Mouse (Mus musculus) myocyte (in vitro differentiated cells): ENCODE data around the gene Wrap73. TPM values are rescaled to one million over a fixed set of nuclear protein-coding genes. Genes with fewer than 3 reads are reported as not detected.

ENCODE experiments used
- H3K27me3 ChIP-seq: one replicate; pipeline ENCODE4 v1.6.1; 2011; ENCODE audit not compliant: control insufficient read depth, insufficient read depth, insufficient read length
- H3K36me3 ChIP-seq: one replicate; pipeline ENCODE4 v1.6.1; 2011; ENCODE audit not compliant: control insufficient read depth, insufficient read depth
- H3K4me2 ChIP-seq: one replicate; pipeline ENCODE4 v1.6.1; 2011; ENCODE audit warnings: low read depth, control low read depth
- H3K4me3 ChIP-seq: one replicate; pipeline ENCODE4 v1.5.1; 2011; ENCODE audit warnings: mild to moderate bottlenecking, control low read depth, moderate library complexity
- H3K79me2 ChIP-seq: one replicate; pipeline ENCODE4 v1.6.1; 2011; ENCODE audit not compliant: control insufficient read depth, insufficient read depth
- H3ac ChIP-seq: one replicate; pipeline ENCODE4 v1.6.1; 2011; ENCODE audit not compliant: control insufficient read depth, insufficient read length
- CEBPB ChIP-seq: IDR thresholded peaks from 2 replicates; pipeline ENCODE4 v1.6.1; 2011; ENCODE audit warnings: mild to moderate bottlenecking, moderate library complexity; ENCODE audit not compliant: poor library complexity, insufficient read depth, severe bottlenecking
- E2F4 ChIP-seq: IDR thresholded peaks from one replicate; pipeline ENCODE4 v1.6.1; 2011; ENCODE audit warnings: mild to moderate bottlenecking, control low read depth, moderate library complexity; ENCODE audit not compliant: insufficient read depth
- MAX ChIP-seq: IDR thresholded peaks from one replicate; pipeline ENCODE4 v1.6.1; 2011; ENCODE audit warnings: low read depth, mild to moderate bottlenecking, control low read depth
- MYOD1 ChIP-seq, 3 experiments: IDR thresholded peaks; one replicate each; pipeline ENCODE4 v1.6.1; 2011; ENCODE audit warnings: control low read depth in 2 of 3, low read depth in 2 of 3, mild to moderate bottlenecking in 2 of 3, moderate library complexity in 1 of 3; ENCODE audit not compliant: insufficient read length in 2 of 3, control insufficient read depth in 1 of 3
- MYOG ChIP-seq, 3 experiments: IDR thresholded peaks; one replicate each; pipeline ENCODE4 v1.6.1; 2011; ENCODE audit warnings: control low read depth in 2 of 3, low read depth in 2 of 3, mild to moderate bottlenecking in 2 of 3; ENCODE audit not compliant: insufficient read length in 2 of 3, control insufficient read depth in 1 of 3, insufficient read depth in 1 of 3
- POLR2A ChIP-seq: IDR thresholded peaks from one replicate; pipeline ENCODE4 v1.6.1; 2011; ENCODE audit warnings: low read depth, mild to moderate bottlenecking, control low read depth, moderate library complexity; ENCODE audit not compliant: insufficient read length
- POLR2AphosphoS2 ChIP-seq: IDR thresholded peaks from one replicate; pipeline ENCODE4 v1.6.1; 2011; ENCODE audit warnings: low read depth, control low read depth; ENCODE audit not compliant: insufficient read length
- REST ChIP-seq: IDR thresholded peaks from one replicate; pipeline ENCODE4 v1.6.1; 2011; ENCODE audit warnings: mild to moderate bottlenecking, control low read depth, moderate library complexity; ENCODE audit not compliant: insufficient read depth, insufficient read length
- SRF ChIP-seq: IDR thresholded peaks from one replicate; pipeline ENCODE4 v1.6.1; 2011; ENCODE audit warnings: low read depth; ENCODE audit not compliant: control insufficient read depth, insufficient read length
- TCF12 ChIP-seq: IDR thresholded peaks from one replicate; pipeline ENCODE4 v1.6.1; 2011; ENCODE audit warnings: mild to moderate bottlenecking, control low read depth; ENCODE audit not compliant: poor library complexity, insufficient read depth, severe bottlenecking
- TCF3 ChIP-seq: IDR thresholded peaks from one replicate; pipeline ENCODE4 v1.6.1; 2011; ENCODE audit warnings: low read depth, control low read depth; ENCODE audit not compliant: insufficient read length
- USF1 ChIP-seq: IDR thresholded peaks from one replicate; pipeline ENCODE4 v1.6.1; 2011; ENCODE audit warnings: low read depth, mild to moderate bottlenecking, control low read depth, moderate library complexity
- polyA plus RNA-seq: library from polyadenylated mRNA; unstranded; fragments of >200 nt; fragmentation: generic; extraction: Trizol; gene quantifications from one replicate; pipeline ENCODE4 v1.2.1, GENCODE M21; 2012; ENCODE audit warnings: missing spikeins

The Wrap73 gene
- polyA plus RNA-seq, 1 experiment, result 23.8 TPM

DNA sequence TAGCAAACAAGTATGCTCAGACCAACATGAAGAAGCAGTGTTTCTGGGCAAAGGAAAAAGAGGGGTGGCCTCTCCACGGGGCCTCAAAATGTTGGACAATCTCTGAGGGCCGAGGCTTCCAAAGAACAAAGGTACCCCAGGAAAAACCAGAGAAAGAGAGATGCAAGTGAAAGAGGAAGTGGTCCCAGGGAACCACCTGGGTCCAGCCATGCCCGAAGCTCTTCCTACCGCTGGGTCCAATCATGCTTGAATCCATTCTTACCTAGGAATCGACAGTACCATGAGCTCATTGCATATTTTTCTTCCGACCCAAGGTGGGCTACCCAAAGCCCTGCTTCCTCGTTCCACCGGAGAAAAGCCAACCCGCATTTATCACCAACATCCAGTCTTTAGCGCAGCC, 38.3 kb upstream of the Wrap73 start:
- Histone ChIP-seq H3K79me2 (no peaks in the 10 kb centered on the region), H3K4me2 (no peak overlapping the region), H3K4me3 (no peak overlapping the region), H3K27me3 (peaks cover under 1% of the 10 kb centered on the region), H3ac (no peak overlapping the region), H3K36me3 (no peaks in the 10 kb centered on the region)
- TF ChIP-seq CEBPB (no peak), POLR2AphosphoS2 (no peak), TCF12 (no peak), TCF3 (no peak), MYOD1 (IDR thresholded peaks at IDR 0.05; ENCODE audit: control insufficient read depth in 1 of 3, insufficient read length in 2 of 3, low read depth in 2 of 3) (no peak), MYOG (IDR thresholded peaks at IDR 0.05; ENCODE audit: control insufficient read depth in 1 of 3, insufficient read depth in 1 of 3, insufficient read length in 2 of 3, low read depth in 2 of 3) (no peak), SRF (no peak), USF1 (no peak)

DNA sequence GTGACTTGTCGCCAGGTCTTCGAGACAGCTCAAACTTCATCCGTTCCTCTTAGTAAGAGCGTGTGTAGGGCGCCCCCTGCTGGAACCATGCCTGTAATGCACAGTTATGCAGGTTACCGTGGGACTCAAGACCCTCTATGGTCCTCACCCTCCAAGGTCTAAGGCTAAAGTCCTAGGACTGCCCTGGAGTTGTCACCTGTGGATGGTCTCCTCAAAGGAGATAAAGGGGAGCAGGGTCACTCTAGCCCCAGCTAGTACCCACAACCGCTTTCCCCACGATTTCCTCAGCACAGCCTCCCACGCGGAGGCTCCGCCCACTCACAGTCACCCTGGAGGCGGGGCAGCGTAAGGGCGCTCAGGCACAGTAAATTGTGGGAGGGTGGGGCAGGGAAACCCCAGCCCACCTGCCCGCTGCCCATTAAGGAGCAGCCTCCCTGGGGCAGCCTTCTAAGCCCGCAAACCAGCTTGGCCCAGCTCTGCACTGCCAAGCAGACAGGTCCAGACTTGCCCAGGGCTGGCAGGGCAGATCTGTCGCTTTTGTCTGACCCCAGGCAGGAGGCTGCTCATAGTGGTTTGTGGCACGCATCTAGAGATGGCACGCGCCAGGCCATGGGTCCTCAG, 36.7 kb upstream of the Wrap73 start:
- Histone ChIP-seq H3K27me3 (peaks cover 16% of the 10 kb centered on the region), H3K79me2 (no peaks in the 10 kb centered on the region)

DNA sequence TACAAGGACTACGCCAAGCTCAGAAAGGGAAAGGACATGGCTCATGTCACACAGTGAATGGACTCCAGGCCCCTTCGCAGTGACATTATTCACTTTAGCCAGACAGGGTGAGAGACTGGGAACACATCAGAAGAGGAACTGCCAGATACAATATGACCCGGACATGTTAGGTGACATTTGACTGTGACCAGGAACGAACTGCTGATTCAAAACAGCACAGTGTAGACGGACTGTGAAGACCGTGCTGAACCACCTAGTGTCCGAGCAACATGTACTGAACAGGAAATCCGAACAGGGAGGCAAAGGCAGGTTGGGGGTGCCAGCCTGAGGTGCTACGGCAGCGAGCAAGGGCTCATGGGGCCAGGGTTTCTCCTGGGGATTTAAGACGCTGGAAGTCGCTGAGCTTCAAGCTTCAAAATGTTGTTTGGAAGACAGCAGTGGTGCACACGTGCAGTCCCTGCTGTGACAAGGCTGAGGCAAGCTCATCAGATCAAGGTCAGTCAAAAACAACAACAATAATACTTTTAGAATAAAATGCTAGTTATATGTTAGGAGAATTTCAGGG, 35.6 kb upstream of the Wrap73 start:
- Histone ChIP-seq H3K79me2 (no peaks in the 10 kb centered on the region), H3K36me3 (no peaks in the 10 kb centered on the region), H3K27me3 (peaks cover 20% of the 10 kb centered on the region), H3ac (no peak overlapping the region), H3K4me3 (no peak overlapping the region), H3K4me2 (no peak overlapping the region)
- TF ChIP-seq MYOD1 (IDR thresholded peaks at IDR 0.05; ENCODE audit: control insufficient read depth in 1 of 3, insufficient read length in 2 of 3, low read depth in 2 of 3) (no peak), TCF12 (no peak), MYOG (IDR thresholded peaks at IDR 0.05; ENCODE audit: control insufficient read depth in 1 of 3, insufficient read depth in 1 of 3, insufficient read length in 2 of 3, low read depth in 2 of 3) (no peak), POLR2A (no peak), USF1 (no peak), MAX (no peak), POLR2AphosphoS2 (no peak), E2F4 (no peak), TCF3 (no peak), SRF (no peak), REST (no peak), CEBPB (no peak)

More for the DNA sequence above, 36.7 kb upstream of the Wrap73 start:
- Histone ChIP-seq H3ac (no peak overlapping the region), H3K4me2 (no peak overlapping the region), H3K4me3 (no peak overlapping the region), H3K36me3 (no peaks in the 10 kb centered on the region)
- TF ChIP-seq MYOG (IDR thresholded peaks at IDR 0.05; ENCODE audit: control insufficient read depth in 1 of 3, insufficient read depth in 1 of 3, insufficient read length in 2 of 3, low read depth in 2 of 3), result no peak
- TF ChIP-seq SRF, result no peak
- no peak for TF ChIP-seq POLR2A
- TF ChIP-seq MAX, result no peak
- TF ChIP-seq POLR2AphosphoS2, result no peak
- no peak for TF ChIP-seq USF1
- no peak for TF ChIP-seq REST
- TF ChIP-seq TCF3, result no peak
- no peak for TF ChIP-seq TCF12
- TF ChIP-seq MYOD1 (IDR thresholded peaks at IDR 0.05; ENCODE audit: control insufficient read depth in 1 of 3, insufficient read length in 2 of 3, low read depth in 2 of 3), result no peak
- no peak for TF ChIP-seq CEBPB
- TF ChIP-seq E2F4, result no peak

DNA sequence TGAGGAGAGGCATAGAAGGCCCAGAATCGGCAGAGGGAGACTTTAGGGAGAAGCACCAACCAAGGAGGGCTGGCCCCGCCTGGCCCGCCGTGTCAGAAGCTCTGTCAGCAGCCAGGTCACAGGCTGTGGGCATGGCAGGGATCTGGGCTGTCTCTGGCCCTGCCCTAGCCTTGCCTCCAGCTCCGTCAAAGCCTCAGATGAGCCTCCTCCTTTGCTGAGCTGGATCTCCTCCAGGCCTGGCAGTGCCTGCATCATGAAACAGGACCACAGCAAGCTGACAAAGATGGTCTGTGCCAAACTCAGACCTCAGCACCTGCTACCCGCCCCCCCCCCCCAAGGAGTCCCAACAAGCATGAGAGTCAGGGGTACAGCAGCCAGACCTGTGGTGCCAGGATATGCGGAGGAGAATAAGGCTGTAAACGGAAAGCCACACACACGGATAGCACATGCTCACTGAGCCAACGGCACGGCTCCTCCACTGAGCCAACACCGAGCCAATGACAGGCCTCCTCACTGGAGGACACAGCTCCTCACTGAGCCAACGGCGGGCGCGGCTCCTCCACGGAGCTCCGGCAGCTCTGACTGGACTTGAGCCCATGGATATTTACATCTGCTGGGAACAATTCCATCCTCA, 32.8 kb upstream of the Wrap73 start:
- Histone ChIP-seq H3K4me3 (no peak overlapping the region), H3K27me3 (peaks cover 29% of the 10 kb centered on the region)
- no peak for TF ChIP-seq POLR2AphosphoS2
- no peak for TF ChIP-seq MYOG (IDR thresholded peaks at IDR 0.05; ENCODE audit: control insufficient read depth in 1 of 3, insufficient read depth in 1 of 3, insufficient read length in 2 of 3, low read depth in 2 of 3)
- TF ChIP-seq E2F4, result no peak
- TF ChIP-seq REST, result no peak
- no peak for TF ChIP-seq MYOD1 (IDR thresholded peaks at IDR 0.05; ENCODE audit: control insufficient read depth in 1 of 3, insufficient read length in 2 of 3, low read depth in 2 of 3)
- TF ChIP-seq TCF3, result no peak
- TF ChIP-seq SRF, result no peak
- no peak for TF ChIP-seq CEBPB
- TF ChIP-seq USF1, result no peak
- no peak for TF ChIP-seq TCF12

More for the DNA sequence above, 32.8 kb upstream of the Wrap73 start:
- H3K36me3 ChIP-seq, result no peaks in the 10 kb centered on the region
- H3ac ChIP-seq, result no peak overlapping the region
- H3K79me2 ChIP-seq, result no peaks in the 10 kb centered on the region
- H3K4me2 ChIP-seq, result no peak overlapping the region
